In genomic region chr17:71010646-71011242, GRCm38 (mm10) we compare ENCODE assay signal across 14 mouse cellular contexts. TPM values are rescaled to one million over a fixed set of nuclear protein-coding genes. Genes with fewer than 3 reads are reported as not detected.
DNase-seq lines count a peak whose midpoint lies in the region; ATAC-seq and TF ChIP-seq lines count a peak whose summit lies in the region.
"Had no signal": no experiment of that assay in that cellular context is flagged by ENCODE, and none has a peak within 500 bp of the region (broad histone marks: within the 10 kb centered on the region; RNA-seq: fewer than 3 reads in every experiment).

No protein-coding gene starts in this region.

- peak; percentile 49; the same call in 1 of the 2 replicates for ATAC-seq in heart, postnatal 0 days (ENCODE audit: insufficient read depth, low read depth)
- ATAC-seq in common myeloid progenitor, adult 5-6 weeks (replicated peaks; ENCODE audit: low read depth, poor library complexity, severe bottlenecking), result peak; percentile 51; the same call in 1 of the 2 replicates
- peak; percentile 49 for ATAC-seq in megakaryocyte, adult 5-6 weeks (ENCODE audit: poor library complexity, severe bottlenecking)

- no peak for TF ChIP-seq EP300 in heart, postnatal 0 days (IDR thresholded peaks at IDR 0.05; ENCODE audit: low read depth)

- no peak overlapping the region for H3K4me2 ChIP-seq in heart, postnatal 0 days (ENCODE audit: low read depth, low read length)
- H3K4me2 ChIP-seq: forebrain, embryonic 12.5 days; midbrain, embryonic 12.5 days had no signal

- H3K27ac ChIP-seq in heart, postnatal 0 days (ENCODE audit: low read depth), result no peak overlapping the region
- H3K27ac ChIP-seq: forebrain, embryonic 12.5 days; heart, adult 2 months; midbrain, embryonic 12.5 days had no signal

- H3K36me3 ChIP-seq in heart, postnatal 0 days (replicated peaks; ENCODE audit: control insufficient read depth, insufficient read depth, low read length), result no peaks in the 10 kb centered on the region
- H3K36me3 ChIP-seq: forebrain, embryonic 12.5 days; midbrain, embryonic 12.5 days had no signal

- H3K27me3 ChIP-seq in heart, postnatal 0 days (ENCODE audit: control insufficient read depth, insufficient read depth, low read length), result no peaks in the 10 kb centered on the region
- H3K27me3 ChIP-seq: CH12.LX; forebrain, embryonic 12.5 days; midbrain, embryonic 12.5 days had no signal

- WGBS in heart, postnatal 0 days, result 60% methylated on average over 7 of the region's 7 CpGs

- peak; percentile 29 for DNase-seq in heart, postnatal 0 days (ENCODE audit: low spot score)
- no peak for DNase-seq in heart, adult 18-20 months
- DNase-seq in CD4-positive helper T cell, adult 2 months (ENCODE audit: low read depth, low spot score), result peak; percentile 22
- no peak for DNase-seq in adrenal gland, postnatal 36 days
- no peak for DNase-seq in urinary bladder, postnatal 10 days (ENCODE audit: low spot score)
- no peak for DNase-seq in thymus, postnatal 25 days
- DNase-seq: embryo, embryonic 11 days; layer of hippocampus, postnatal 36 days had no signal

- H3K9me3 ChIP-seq in heart, postnatal 0 days (replicated peaks; ENCODE audit: control insufficient read depth, low read length), result no peaks in the 10 kb centered on the region
- H3K9me3 ChIP-seq: forebrain, embryonic 12.5 days; midbrain, embryonic 12.5 days had no signal

- peaks cover 17% of the 10 kb centered on the region for H3K4me1 ChIP-seq in heart, postnatal 0 days (ENCODE audit: control insufficient read depth, insufficient read depth)

- H3K9ac ChIP-seq in heart, postnatal 0 days (replicated peaks; ENCODE audit: low read depth, low read length), result no peak overlapping the region
- H3K9ac ChIP-seq: forebrain, embryonic 12.5 days; midbrain, embryonic 12.5 days had no signal

- no peak overlapping the region for H3K4me3 ChIP-seq in heart, postnatal 0 days (ENCODE audit: low read depth, low read length)
- H3K4me3 ChIP-seq: forebrain, embryonic 12.5 days; heart, adult 2 months; midbrain, embryonic 12.5 days had no signal

- TF ChIP-seq CTCF in heart, postnatal 0 days (IDR thresholded peaks at IDR 0.05; ENCODE audit: low read depth), result no peak

RNA-seq across cellular contexts. Expression of gene Myl12a, which starts 8.1 kb away (rescaled TPM):
- 429 and 487 TPM in 2 replicates for total RNA-seq in heart, postnatal 0 days (2014; rRNA removed; ENCODE audit: low replicate concordance)
- 773 and 817 TPM in 2 replicates for polyA plus RNA-seq in heart, postnatal 0 days (2015; fragmentation: Nextera tagmentation; extraction: Ambion mirVana)
- total RNA-seq in heart, adult 18-20 months (2021), result 1,000 to 10,000 TPM in 1 of 2 experiments, 100 to 1,000 TPM in 1; 965 to 1,012 TPM
- 111 and 131 TPM in 2 replicates for total RNA-seq in common myeloid progenitor, adult 5-6 weeks (2017)
- 445 and 515 TPM in 2 replicates for total RNA-seq in megakaryocyte, adult 5-6 weeks (2015)
- 230 and 278 TPM in 2 replicates for total RNA-seq in megakaryocyte, adult 5-6 weeks (2017)
- 100 to 1,000 TPM; 295 to 326 TPM for total RNA-seq in adrenal gland, postnatal 36 days (2021)

RNA-seq across cellular contexts. Expression of gene Myom1, which starts 8.3 kb away (rescaled TPM):
- total RNA-seq in heart, postnatal 0 days (2014; rRNA removed; ENCODE audit: low replicate concordance), result 392 and 459 TPM in 2 replicates
- 214 and 238 TPM in 2 replicates for polyA plus RNA-seq in heart, postnatal 0 days (2015; fragmentation: Nextera tagmentation; extraction: Ambion mirVana)
- 1,000 to 10,000 TPM in 1 of 2 experiments, 100 to 1,000 TPM in 1; 977 to 1,053 TPM for total RNA-seq in heart, adult 18-20 months (2021)
- 6.3 and 14.1 TPM in 2 replicates for total RNA-seq in common myeloid progenitor, adult 5-6 weeks (2017)
- 0.07 and 0.11 TPM in 2 replicates for total RNA-seq in megakaryocyte, adult 5-6 weeks (2015)
- total RNA-seq in megakaryocyte, adult 5-6 weeks (2017), result 0.44 and 0.69 TPM in 2 replicates
- 1 to 10 TPM; 2.0 to 4.2 TPM for total RNA-seq in adrenal gland, postnatal 36 days (2021)

Comparison
In these comparisons a context has a peak if more than half of its experiments do, and no peak if none do; other contexts are left out.
1. DNase-seq: peak in heart, postnatal 0 days (single experiment) and CD4-positive helper T cell, adult 2 months (single experiment); none in heart, adult 18-20 months (0 of 2), adrenal gland, postnatal 36 days (0 of 2), urinary bladder, postnatal 10 days (single experiment) and thymus, postnatal 25 days (single experiment).
2. RNA of gene Myom1, which starts 8.3 kb away (total RNA-seq): 977 to 1,053 TPM in heart, adult 18-20 months and 392 to 459 TPM in heart, postnatal 0 days; 6.3 to 14.1 TPM in common myeloid progenitor, adult 5-6 weeks, 2.0 to 4.2 TPM in adrenal gland, postnatal 36 days and 0.07 to 0.69 TPM in megakaryocyte, adult 5-6 weeks; every median in the first group is over 10 times any median in the second.
3. Peak in every context shown above with its lines, with median percentiles within 50 percentile points of each other: ATAC-seq.